Mouse (Mus musculus) spleen, postnatal 14 days (tissue): ENCODE data around the gene Tmem86b.
"Not testable (repeated sequence)": the region's sequence is repeated elsewhere in the genome, so short reads cannot be mapped to it uniquely, and the experiment has no call there.

Experiments
- DNase-seq, 2 experiments: peaks; one replicate each; pipeline ENCODE4 v3.0.0; 2021 to 2022; ENCODE audit warnings: low spot score in 2 of 2

Tmem86b gene

GRCm38 (mm10) chr7:4647992-4648391 lies 16.8 kb upstream of the Tmem86b start:
- no peak for DNase-seq

- no peak for DNase-seq
Observed at GRCm38 (mm10) chr7:4647291-4647690, 16.1 kb upstream of the Tmem86b start.

- DNase-seq: no peak
Observed at GRCm38 (mm10) chr7:4646806-4647205, 15.6 kb upstream of the Tmem86b start.

GRCm38 (mm10) chr7:4643225-4643624 lies 12.0 kb upstream of the Tmem86b start:
- no peak for DNase-seq

GRCm38 (mm10) chr7:4641956-4642355 lies 10.7 kb upstream of the Tmem86b start:
- no peak for DNase-seq

GRCm38 (mm10) chr7:4641155-4641554 lies 9.9 kb upstream of the Tmem86b start:
- no peak for DNase-seq

- DNase-seq: no peak
Observed at GRCm38 (mm10) chr7:4636179-4636578, 5.0 kb upstream of the Tmem86b start.

- peak; percentile 35 to 45 for DNase-seq
Observed at GRCm38 (mm10) chr7:4630198-4630597, 1.0 kb downstream of the Tmem86b start.

- DNase-seq: no peak
Observed at GRCm38 (mm10) chr7:4629586-4629985, 1.6 kb downstream of the Tmem86b start.

GRCm38 (mm10) chr7:4625928-4626327 lies 5.3 kb downstream of the Tmem86b start:
- no peak for DNase-seq

GRCm38 (mm10) chr7:4624343-4624742 lies 6.9 kb downstream of the Tmem86b start:
- no peak for DNase-seq

- DNase-seq: peak; percentile 48 to 64
Observed at GRCm38 (mm10) chr7:4623544-4624189, 7.6 kb downstream of the Tmem86b start.

GRCm38 (mm10) chr7:4619979-4620378 lies 11.2 kb downstream of the Tmem86b start:
- DNase-seq: peak in 1 of 2 experiments; percentile 36

- no peak for DNase-seq
Observed at GRCm38 (mm10) chr7:4613740-4614403, 17.4 kb downstream of the Tmem86b start.

GRCm38 (mm10) chr7:4612956-4613355 lies 18.3 kb downstream of the Tmem86b start:
- DNase-seq: no peak

GRCm38 (mm10) chr7:4612386-4612785 lies 18.8 kb downstream of the Tmem86b start:
- DNase-seq: no peak

- no peak for DNase-seq
Observed at GRCm38 (mm10) chr7:4611921-4612341, 19.3 kb downstream of the Tmem86b start.

GRCm38 (mm10) chr7:4611511-4611910 lies 19.7 kb downstream of the Tmem86b start:
- DNase-seq: no peak

GRCm38 (mm10) chr7:4608002-4608401 lies 23.2 kb downstream of the Tmem86b start:
- no peak for DNase-seq

GRCm38 (mm10) chr7:4603873-4604272 lies 27.3 kb downstream of the Tmem86b start, which contains the start of gene Ptprh:
Ptprh (minus strand) TSS chr7:4604041.
- no peak for DNase-seq

GRCm38 (mm10) chr7:4602969-4603368 lies 28.3 kb downstream of the Tmem86b start:
- no peak for DNase-seq

- DNase-seq: not testable (repeated sequence)
Observed at GRCm38 (mm10) chr7:4597046-4597445, 34.2 kb downstream of the Tmem86b start.

GRCm38 (mm10) chr7:4581481-4581880 lies 49.7 kb downstream of the Tmem86b start:
- not testable (repeated sequence) for DNase-seq
